Mouse (Mus musculus): Measurements from ENCODE around the gene Synpo2l.
"Not testable (repeated sequence)": the region's sequence is repeated elsewhere in the genome, so short reads cannot be mapped to it uniquely, and the experiment has no call there.

Gene Synpo2l

DNA sequence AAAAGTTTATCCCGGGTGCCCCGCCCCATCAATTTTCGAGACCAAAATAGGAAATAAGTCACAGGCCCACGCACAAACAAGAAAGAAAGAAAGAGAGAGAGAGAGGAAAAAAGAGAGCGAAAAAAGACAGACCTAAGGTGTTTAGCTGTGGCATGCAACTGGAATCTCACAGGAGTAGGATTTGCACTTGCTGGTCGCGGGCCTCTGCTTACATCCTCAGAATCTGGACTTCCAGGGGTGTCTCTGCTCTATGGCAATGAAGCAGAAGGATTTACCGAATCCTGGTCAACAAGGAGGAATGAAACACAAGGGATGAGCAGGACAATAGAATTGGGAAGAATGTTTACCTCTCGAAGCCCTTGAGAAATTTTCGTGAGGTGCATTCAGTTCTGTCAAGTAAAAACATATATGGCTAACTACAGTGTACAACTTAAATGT is 26.7 kb downstream of the Synpo2l start:
- DNase-seq (ENCODE audit: low spot score in 2 of 2) = no peak

DNA sequence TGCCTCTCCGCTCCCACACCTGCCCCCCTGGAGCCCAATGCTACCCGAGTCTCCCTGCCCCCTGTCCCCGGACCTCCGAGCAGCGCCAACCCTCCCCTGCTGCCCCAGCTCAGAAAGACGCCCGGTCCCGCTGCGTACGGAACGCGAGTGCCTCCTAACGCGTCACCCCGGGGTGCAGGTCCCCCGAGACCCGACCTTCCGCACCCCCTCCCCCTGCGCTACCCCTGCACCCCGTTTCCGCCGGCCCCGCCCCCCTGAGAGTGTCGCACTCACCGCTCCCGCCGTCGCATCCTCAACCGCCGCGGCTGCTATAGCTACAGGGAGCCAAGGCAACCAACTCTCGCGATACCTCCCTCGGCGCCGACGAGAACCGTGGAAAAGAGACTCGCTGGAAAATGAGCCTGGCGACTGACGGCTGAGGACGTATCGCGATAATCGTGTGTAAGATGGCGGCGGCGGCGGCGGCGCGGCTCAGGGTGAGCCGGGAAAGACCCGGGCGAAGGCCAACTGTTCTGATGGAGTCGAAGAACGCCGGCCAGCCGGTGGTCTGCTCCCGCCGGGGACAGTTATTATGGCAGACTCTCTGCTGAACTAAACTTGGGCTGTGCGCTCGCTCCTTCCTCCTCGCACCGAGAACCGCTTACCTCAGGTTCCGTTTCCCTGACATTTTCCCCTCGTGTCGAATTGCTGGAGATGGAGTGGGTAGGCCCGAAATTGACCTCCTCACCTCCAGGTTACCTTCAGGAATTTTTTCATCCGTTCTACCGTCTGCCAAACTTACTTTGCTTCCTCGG is 27.3 kb downstream of the Synpo2l start, which contains the start of gene Usp54:
Usp54 (minus strand) TSS at position 420 of the 794 bp plus-strand sequence.
- peak; percentile 99 for DNase-seq (ENCODE audit: low spot score in 2 of 2)

DNA sequence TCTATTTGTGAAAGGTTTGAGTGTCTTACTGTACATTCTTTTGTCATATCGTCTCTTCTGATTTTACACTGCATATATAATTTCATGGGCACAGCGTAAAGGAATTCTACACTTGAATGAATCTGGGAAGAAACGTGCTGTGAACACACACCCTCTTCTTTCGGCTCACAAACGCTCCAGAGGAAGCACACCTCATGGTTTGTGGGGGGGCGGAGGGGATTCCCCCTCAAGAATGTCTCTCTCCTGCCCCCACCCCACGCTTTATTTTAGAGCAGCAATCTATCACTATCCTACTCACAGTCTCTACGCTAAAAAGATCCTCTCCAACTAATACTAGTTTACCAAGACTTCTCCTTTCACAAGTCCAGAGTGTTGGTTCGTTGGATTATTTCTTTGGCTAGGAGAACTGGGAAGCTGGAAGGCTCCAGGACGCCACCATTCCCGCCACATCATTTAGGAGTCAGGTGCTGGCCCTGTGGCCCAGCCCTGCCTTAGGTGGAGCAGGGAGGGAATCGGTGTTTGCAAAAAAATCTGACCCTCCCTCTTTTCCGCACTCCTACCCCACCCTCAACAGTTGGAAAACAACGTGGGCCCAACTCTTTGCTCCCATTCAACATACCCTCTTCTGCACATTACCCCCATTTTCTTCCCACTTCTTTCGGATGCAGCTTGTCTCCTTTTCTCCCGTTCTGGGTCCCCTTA is 28.1 kb downstream of the Synpo2l start:
- peak in 1 of 2 experiments; percentile 55 for DNase-seq (ENCODE audit: low spot score in 2 of 2)

DNA sequence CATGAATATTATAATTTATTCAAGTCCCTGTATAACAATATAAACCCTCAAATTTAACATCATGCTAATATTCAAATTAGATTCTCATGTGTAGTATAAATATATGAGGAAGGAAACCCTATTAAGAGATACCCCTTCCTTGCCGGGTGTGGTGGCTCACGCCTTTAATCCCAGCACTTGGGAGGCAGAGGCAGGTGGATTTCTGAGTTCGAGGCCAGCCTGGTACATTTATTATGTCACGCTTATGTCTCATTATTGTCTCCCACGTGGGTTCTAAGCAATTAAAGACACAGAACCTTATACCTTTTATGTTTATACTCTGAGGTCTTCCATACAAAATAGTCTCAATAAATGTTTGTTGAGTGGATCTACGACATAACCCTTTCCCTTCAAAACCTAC is 29.5 kb downstream of the Synpo2l start:
- no peak for DNase-seq (ENCODE audit: low spot score in 2 of 2)

DNA sequence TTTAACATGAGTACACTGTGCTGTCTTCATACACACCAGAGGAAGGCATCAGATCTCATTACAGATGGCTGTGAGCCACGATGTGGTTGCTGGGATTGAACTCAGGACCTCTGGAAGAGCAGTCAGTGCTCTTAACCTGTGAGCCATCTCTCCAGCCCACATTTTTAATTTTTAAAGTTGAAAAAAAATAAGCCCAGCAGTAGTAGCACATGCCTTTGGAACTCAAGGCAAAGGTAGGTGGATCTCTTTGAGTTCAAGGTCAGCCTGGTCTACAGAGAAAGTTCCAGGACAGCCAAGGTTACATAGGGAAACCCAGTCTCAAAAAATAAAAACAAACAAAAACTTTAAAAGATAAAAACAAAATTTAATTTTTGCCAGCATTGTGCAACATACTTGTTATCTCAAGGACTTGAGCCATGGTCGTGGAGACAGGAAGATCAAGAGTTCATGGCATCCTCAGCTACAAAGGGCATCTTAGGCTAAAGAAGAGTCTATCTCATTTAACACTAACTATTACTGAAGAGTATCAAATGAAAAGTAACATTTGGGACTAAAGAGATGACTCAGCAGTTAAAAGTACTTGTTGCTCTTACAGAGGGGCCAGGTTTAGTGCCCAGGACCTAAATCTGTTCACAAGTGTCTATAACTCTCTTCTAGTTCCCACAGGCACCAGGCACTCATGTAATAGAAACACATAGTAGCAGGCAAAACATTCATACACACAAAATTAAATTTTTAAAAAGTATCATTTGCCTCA is 30.2 kb downstream of the Synpo2l start:
- DNase-seq (ENCODE audit: low spot score in 2 of 2) = no peak

DNA sequence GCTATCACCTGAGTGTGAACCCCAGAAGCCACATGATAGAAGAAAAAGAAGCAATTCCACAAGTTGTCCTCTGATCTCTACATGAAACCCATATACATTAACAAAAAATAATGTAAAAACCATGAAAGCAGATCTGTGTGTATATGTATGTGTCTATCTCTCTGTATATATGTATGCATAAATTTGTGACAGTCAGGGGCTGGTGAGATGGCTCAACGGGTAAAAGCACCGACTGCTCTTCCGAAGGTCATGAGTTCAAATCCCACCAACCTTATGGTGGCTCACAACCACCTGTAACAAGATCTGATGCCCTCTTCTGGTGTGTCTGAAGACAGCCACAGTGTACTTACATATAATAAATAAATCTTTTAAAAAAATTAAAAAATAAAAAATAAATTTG is 31.2 kb downstream of the Synpo2l start:
- not testable (repeated sequence) for DNase-seq (ENCODE audit: low spot score in 2 of 2)

DNA sequence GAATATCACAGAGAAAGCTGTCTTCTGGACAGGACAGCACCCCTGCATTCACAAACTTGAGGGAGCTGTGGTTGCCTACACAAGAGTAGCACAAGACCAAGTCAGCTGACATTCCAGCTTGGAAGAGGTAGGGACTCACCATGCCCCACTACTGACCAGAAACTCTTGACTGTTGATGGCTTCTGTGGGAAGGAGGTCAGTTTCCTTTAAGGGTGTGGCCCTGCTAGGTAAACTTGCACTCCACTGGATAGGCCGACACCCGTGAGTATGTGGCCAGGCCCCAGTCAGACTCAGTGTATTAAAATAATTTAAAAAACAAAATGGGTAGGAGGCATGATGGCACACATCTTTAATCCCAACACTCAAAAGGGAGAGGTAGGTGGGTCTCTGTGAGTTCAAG is 32.6 kb downstream of the Synpo2l start:
- peak in 1 of 2 experiments; percentile 7 for DNase-seq (ENCODE audit: low spot score in 2 of 2)

DNA sequence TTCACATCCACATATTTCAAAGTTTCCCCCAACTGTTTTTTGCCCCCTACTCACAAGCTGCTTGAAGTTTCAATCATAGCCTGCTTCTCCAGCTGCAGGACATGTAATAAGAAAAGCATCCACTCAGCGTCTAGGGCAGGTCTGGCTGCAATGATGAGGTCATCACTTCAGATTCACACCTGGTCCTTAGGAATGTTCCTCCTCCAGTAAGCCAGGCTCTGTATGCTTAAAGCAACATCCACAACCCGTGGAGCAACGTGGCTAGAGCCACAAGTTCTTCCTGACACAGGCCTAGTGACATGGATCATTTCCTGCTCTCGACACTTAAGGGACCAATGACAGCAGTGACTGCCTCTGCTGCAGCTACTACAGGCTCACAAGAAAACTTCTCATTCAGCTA is 36.9 kb downstream of the Synpo2l start:
- DNase-seq (ENCODE audit: low spot score in 2 of 2) = peak in 1 of 2 experiments; percentile 18

DNA sequence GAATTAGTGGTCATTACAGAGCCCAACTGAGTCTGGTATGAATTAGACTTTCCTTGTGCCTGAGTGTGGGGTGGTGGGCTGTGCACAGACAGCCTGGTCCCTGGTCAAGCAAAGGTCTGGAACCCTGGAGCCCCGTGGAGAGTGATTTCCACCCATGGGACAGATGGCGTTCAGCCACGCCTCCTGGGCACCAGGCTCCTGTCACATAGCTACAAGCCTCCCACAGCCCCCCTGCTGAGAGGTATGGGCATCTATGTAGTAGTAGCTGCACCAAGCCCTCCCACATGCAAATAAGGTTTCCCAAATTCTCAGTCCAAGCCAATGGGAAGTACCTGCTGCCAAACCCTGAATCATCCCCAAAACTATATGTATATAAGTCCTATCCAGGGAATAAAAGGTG is 41.2 kb downstream of the Synpo2l start:
- DNase-seq (ENCODE audit: low spot score in 2 of 2) = no peak

DNA sequence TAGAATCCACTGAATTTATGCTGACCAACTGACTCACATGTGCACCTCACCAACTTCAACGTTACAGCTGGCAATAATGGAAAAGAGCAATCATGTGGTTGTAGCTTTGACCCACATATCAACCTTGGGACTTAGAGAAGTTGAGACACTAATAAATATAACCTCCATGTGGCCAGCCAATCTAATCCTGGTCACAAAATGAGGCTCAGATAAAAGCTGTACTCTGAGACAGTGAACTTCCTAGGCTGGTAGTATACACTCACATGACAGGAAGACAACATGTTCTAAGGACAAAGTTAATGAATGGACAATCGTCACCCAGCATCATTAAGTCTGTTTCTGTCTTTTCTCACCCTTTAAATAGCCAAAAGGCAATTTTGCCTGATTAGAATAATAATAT is 41.7 kb downstream of the Synpo2l start:
- no peak for DNase-seq (ENCODE audit: low spot score in 2 of 2)

DNA sequence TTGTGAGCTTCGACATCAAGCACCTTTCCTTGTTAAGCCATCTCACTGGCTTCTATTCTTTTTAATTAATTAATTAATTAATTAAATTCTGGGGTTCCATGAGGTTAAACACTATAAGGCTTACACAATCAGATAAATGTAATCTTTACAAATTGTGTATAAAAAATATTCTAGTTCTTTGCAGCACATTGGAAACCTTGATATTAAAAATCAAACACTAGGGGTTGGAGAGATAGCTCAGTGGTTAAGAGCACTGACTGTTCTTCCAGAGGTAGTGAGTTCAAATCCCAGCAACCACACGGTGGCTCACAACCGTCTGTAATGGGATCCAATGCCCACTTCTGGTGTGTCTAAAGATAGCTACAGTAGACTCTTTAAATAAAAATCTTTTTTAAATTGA is 45.2 kb downstream of the Synpo2l start:
- no peak for DNase-seq (ENCODE audit: low spot score in 2 of 2)

DNA sequence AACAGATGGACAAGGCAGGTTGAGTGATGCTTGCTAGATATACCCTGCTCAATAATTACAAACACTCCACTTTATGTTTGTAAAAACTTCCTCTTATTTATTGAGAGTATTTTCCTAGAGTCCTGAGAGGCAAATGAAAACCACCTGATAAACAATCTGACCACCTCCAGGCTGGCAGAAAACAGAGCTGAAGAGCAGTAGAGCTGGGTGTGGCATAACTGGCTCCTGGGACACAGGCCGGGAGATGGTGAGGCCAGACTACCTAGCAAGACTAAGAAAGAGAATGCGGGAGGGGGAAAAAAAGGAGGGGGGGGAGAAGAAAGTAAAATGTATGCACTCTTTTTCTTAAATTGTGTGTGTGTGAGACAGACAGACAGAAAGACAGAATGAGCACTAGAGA is 45.7 kb downstream of the Synpo2l start:
- no peak for DNase-seq (ENCODE audit: low spot score in 2 of 2)

DNA sequence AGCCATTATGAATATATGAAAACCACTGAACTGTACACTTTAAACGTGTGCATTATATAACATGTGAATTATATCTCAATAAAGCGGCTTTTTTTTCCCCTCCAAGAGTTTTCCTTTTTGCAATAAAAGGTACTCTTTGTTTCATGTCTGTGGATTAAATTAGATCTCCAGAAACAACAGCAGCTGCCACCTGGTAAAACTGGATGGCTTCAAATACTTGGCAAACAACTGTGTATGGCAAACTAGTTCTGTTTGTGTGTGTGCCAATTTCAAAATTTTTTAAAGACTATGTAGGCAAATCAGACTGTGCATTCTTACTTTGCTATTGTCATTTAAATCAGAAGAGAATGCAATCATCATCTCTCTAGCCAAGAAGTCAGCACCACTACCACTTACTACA is 46.3 kb downstream of the Synpo2l start:
- no peak for DNase-seq (ENCODE audit: low spot score in 2 of 2)

DNA sequence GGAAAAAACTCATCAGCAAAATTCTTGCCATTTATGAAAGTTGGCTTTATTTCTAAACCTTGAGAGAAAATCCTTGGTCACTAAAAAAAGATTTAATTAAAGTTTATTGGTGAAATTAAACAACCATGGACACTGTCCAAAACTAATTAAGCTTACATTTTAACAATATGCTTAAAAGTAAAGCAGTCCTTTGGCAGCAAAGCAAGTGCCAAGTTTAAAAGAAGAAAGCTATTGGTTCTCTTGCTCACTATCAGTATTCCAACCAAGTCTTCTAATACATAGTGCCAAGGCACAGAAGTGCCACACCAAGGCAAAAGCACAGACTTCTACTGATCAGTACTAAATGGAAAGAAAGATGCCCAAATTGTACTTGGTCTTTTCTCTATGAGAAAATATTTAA is 49.0 kb downstream of the Synpo2l start:
- no peak for DNase-seq (ENCODE audit: low spot score in 2 of 2)

DNA sequence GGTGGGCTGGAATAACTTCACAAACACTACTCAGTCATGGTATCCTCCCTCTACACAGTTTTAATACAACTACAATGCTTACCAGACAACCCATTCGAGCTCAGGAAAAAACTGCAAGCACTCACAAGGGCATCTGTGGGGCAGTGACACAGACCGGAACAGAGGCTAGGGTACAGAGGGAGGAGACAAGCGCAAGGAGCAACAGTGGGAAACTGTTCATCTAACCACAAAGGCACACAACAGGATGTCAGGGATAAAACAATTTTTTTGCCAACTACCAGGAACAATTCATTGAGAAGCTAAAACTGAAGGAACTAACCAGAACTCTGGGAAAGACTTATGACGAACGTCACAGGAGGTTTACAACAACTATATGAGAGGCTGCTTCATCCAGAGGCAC is 49.9 kb downstream of the Synpo2l start:
- no peak for DNase-seq (ENCODE audit: low spot score in 2 of 2)

DNA sequence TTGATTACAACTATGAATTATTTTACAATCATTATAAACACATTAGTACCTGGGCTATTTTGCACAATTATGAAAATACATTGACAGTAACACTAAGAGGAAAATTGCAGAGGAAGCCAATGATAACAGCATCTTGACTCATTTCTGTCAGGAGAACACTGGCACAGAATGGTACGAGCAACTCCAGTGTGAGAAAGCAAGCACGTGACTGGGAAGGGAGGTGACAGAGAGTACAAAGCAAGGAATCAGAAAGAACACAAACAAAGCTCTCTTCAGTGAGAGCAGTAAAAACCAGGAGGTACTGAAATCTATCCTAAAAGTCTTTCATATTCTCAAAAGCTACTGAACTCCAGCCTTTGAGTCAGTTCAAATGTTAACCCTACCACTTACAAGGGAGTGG is 51.7 kb downstream of the Synpo2l start:
- no peak for DNase-seq (ENCODE audit: low spot score in 2 of 2)

DNA sequence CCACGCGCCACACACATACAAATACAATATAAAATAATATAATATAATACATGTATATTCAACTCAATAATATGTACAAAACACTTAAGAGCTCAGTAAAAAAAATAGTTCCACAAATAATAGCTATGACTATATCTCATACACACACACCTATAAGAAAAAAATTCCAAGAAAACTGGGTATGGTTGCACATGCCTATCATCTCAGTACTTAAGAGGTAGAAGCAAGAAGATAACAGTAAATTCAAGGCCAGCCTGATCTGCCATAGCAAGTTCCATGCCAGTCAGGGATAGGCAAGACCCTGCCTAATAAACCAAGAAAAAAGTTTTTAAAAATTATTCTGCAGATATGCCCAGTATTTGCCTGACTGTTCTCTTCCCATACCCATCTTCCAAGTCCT is 53.1 kb downstream of the Synpo2l start:
- DNase-seq (ENCODE audit: low spot score in 2 of 2) = no peak

DNA sequence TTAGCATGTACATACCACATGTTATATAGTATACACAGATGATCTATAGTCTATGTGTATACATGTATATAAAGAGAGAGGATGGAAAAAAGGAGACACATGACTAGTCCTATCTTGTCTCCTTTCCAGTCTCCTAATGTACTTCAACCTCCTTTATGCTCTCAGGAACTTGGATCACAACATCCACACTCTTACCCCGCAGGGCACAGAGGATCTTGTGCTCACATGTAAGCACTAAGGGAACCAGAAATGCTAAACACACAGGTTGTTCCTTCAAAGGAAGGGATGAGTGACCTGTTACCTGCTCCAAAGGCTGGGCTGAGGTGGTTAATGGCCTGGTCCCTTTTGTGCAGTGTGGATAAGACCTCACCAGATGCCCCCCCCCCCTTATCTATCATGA is 55.3 kb downstream of the Synpo2l start:
- DNase-seq (ENCODE audit: low spot score in 2 of 2) = no peak

DNA sequence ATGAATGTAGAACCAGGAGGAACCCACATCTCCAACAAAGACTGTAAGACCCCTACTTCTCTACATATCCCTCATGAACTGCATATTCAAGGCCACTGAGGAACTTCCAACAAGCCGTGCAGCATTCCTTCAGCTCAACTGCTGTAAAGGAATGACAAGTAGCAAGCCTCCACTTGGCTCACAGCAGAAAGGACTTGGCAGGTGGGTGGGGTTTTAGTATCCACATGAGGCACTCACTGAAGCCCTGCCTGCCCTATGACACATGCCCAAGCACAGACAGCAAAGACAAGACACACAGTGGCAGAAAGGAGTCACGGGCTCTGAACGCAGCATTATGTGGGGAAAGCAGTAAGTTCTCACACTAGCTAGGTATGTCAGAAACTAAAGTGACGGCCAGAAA is 58.0 kb downstream of the Synpo2l start:
- DNase-seq (ENCODE audit: low spot score in 2 of 2) = no peak

DNA sequence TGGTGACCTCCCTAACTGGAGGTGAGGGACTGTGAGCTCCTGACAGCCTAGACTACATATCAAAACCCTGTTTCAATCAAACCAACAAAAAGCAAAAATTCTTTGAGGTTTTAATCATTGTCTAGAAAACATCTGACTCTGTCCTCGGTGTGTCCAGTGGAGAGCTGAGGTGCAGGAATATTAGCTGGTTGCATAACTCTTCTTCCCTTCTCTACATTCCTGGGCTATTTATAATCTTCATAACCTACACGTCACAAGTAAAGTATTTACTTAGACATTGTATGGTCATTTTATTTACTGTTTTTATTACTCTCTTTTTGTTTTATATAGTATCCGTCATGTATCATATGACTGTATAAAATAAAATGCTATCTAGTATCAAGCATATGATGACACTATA is 58.6 kb downstream of the Synpo2l start:
- no peak for DNase-seq (ENCODE audit: low spot score in 2 of 2)
